Mouse (Mus musculus) liver, embryonic 14.5 days (tissue): ENCODE results near the gene Stambp.

Experiments used
- CTCF ChIP-seq: IDR thresholded peaks from 2 replicates; pipeline ENCODE4 v1.5.1; 2016; ENCODE audit warnings: antibody characterized with exemption, low read depth, control low read depth
- EP300 ChIP-seq: IDR thresholded peaks from 2 replicates; pipeline ENCODE4 v1.6.1; 2016; ENCODE audit warnings: antibody characterized with exemption, low read depth

DNA sequence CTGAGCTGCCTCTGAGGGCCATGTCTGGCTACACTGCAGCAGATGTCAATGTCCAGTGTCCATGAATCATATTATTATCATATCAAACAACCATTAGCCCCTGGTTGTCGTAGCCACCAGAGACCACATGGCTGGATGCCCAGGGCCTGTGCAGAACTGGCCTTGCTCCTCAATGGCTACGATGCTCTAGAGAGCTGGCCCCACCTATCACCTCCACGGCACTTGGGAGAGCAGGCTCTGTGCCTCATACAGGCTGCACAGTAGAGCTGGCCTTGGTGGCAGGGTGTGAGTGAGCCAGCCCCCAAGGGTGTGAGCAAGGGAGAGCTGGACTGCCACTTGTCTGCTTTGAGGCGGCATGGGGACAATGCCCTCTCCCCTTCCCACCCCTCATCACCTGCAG lies 41.9 kb upstream of the Stambp start:
- TF ChIP-seq CTCF (no peak), EP300 (no peak)
